Mouse (Mus musculus): ENCODE measurements around the gene Mta1. TPM values are rescaled to one million over a fixed set of nuclear protein-coding genes. Genes with fewer than 3 reads are reported as not detected.

The Mta1 gene
- polyA plus RNA-seq, 1 experiment from 2014 or later = 17.2 TPM

GRCm38 (mm10) chr12:113146112-113147057, 48.3 kb downstream of the Mta1 start, which contains the start of gene Crip1:
TSS of gene Crip1 (plus strand) at chr12:113146316.
- H3K9ac ChIP-seq (replicated peaks) = no peak within 1 kb of the TSS
- peak; percentile 18 for ATAC-seq
- H3K9me3 ChIP-seq = no peaks in the 10 kb centered on the region
- no peak within 1 kb of the TSS; the same call in 1 of the 2 replicates for H3K27ac ChIP-seq
- H3K4me2 ChIP-seq (replicated peaks) = peak within 1 kb of the TSS; percentile 38
- H3K4me1 ChIP-seq (replicated peaks) = peaks cover 42% of the 10 kb centered on the region
- peaks cover 25% of the 10 kb centered on the region for H3K36me3 ChIP-seq
- H3K27me3 ChIP-seq = peaks cover 18% of the 10 kb centered on the region
- WGBS = 8% methylated on average over 45 of the region's 45 CpGs
- H3K4me3 ChIP-seq (replicated peaks) = no peak within 1 kb of the TSS; the same call in 1 of the 2 replicates

DNA sequence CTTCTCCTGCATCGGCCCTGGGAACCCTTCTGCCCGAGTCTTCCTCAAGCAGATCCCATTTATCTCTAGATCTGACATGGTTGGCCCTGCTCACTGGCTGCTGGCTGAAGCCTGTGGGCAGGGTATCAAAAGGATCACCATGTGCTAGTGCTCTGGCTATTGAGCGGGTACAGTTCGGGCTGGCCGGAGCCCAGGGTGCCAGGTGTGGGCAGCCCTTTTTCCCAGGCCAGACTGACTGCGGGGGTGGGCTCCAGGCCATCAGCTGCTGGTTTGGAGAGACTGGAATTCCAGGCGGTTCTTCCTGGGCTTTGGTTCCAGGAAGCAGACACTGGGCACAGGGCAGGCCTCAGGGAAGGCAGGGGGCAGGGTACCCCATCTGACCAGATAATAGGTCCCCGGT, 49.4 kb downstream of the Mta1 start:
- no peaks in the 10 kb centered on the region for H3K9me3 ChIP-seq

GRCm38 (mm10) chr12:113148381-113149035, 50.4 kb downstream of the Mta1 start:
- H3K4me1 ChIP-seq (replicated peaks) = peaks cover 31% of the 10 kb centered on the region
- no peak overlapping the region for H3K4me3 ChIP-seq (replicated peaks)
- no peaks in the 10 kb centered on the region for H3K9me3 ChIP-seq
- no peak for ATAC-seq
- H3K9ac ChIP-seq (replicated peaks) = no peak overlapping the region
- 34% methylated on average over 16 of the region's 16 CpGs for WGBS
- no peak overlapping the region for H3K27ac ChIP-seq
- H3K36me3 ChIP-seq = peaks cover 23% of the 10 kb centered on the region
- no peak overlapping the region for H3K4me2 ChIP-seq (replicated peaks)
- peaks cover 39% of the 10 kb centered on the region for H3K27me3 ChIP-seq

More for the DNA sequence above, 49.4 kb downstream of the Mta1 start:
- 88% methylated on average over 8 of the region's 8 CpGs for WGBS
- H3K4me2 ChIP-seq (replicated peaks) = no peak overlapping the region
- no peak overlapping the region for H3K9ac ChIP-seq (replicated peaks)
- H3K4me1 ChIP-seq (replicated peaks) = peaks cover 42% of the 10 kb centered on the region
- no peak overlapping the region for H3K4me3 ChIP-seq (replicated peaks)
- no peak for ATAC-seq
- no peak overlapping the region for H3K27ac ChIP-seq
- peaks cover 29% of the 10 kb centered on the region for H3K27me3 ChIP-seq
- peaks cover 25% of the 10 kb centered on the region for H3K36me3 ChIP-seq

DNA sequence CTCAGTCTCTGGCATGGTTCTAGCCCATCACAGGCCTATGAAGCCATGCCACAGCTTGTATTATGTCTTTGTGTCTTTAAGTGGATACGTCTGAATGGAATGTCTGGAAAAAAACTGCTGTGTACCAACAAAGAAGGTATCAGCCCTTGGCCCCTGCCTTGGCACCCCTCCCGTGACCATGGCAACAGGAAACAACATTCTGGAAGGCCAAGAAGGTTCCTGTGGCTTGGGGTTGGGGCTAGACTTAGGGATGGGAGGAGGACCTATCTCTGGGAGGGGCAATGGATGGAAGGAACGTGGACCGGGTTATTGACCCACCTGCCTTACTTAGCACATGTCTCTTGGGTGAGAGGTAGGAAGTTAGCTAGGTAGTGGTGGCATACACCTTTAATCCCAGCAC, 51.3 kb downstream of the Mta1 start:
- Histone ChIP-seq H3K27me3 (peaks cover 47% of the 10 kb centered on the region), H3K9me3 (no peaks in the 10 kb centered on the region), H3K27ac (no peak overlapping the region), H3K4me1 (replicated peaks) (peaks cover 31% of the 10 kb centered on the region), H3K4me3 (replicated peaks) (no peak overlapping the region), H3K9ac (replicated peaks) (no peak overlapping the region), H3K4me2 (replicated peaks) (no peak overlapping the region), H3K36me3 (peaks cover 15% of the 10 kb centered on the region)
- WGBS = 55% methylated on average over 4 of the region's 4 CpGs
- ATAC-seq = no peak

DNA sequence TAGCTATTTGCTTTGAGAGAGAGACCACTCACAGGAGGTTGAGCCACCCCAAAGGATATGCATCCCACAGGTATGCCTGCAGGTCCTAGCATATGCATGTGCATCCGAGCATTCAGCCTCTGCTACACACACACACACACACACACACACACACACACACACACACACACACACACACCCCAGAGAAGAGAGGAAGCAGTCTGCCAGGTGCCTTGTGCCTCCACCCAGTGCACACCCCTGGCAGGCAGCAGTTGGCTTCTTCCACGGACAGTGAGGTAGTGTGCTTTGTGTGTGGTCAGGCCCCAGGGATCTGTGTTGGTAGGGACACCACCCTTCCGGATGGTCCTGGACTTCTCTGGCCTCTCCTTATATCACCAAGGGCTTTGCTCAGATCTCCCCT, 51.8 kb downstream of the Mta1 start:
- Histone ChIP-seq H3K4me1 (replicated peaks) (peaks cover 33% of the 10 kb centered on the region), H3K9ac (replicated peaks) (no peak overlapping the region), H3K27ac (no peak overlapping the region), H3K27me3 (peaks cover 49% of the 10 kb centered on the region), H3K4me2 (replicated peaks) (no peak overlapping the region), H3K4me3 (replicated peaks) (no peak overlapping the region), H3K9me3 (no peaks in the 10 kb centered on the region), H3K36me3 (peaks cover 10% of the 10 kb centered on the region)
- WGBS = 80% methylated on average over 3 of the region's 3 CpGs
- no peak for ATAC-seq

DNA sequence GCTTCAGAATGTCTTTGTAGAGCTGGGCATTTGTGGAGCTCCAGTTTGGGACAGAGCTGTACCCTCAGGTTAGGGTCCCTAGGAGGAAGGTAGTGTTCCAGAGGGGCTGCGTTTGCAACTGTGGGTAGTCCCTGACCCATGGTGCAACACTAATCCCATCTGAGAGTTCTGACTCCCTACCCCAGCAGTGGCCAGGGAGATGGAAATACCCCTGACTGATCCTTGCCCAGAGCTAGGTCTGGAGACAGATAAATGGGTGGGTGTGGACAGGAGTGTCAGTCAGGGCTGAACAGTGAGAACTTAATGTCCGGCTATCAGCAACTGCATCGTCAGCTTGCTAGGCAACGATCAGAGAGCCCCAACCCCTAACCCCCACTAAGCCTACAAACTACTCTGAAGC, 52.5 kb downstream of the Mta1 start:
- Histone ChIP-seq H3K9me3 (no peaks in the 10 kb centered on the region), H3K9ac (replicated peaks) (no peak overlapping the region), H3K4me1 (replicated peaks) (peaks cover 39% of the 10 kb centered on the region), H3K4me2 (replicated peaks) (no peak overlapping the region), H3K36me3 (peaks cover 3% of the 10 kb centered on the region; the same call in 1 of the 2 replicates), H3K4me3 (replicated peaks) (no peak overlapping the region), H3K27me3 (peaks cover 49% of the 10 kb centered on the region), H3K27ac (no peak overlapping the region)
- ATAC-seq = no peak
- 90% methylated on average over 4 of the region's 4 CpGs for WGBS

- Histone ChIP-seq H3K4me1 (replicated peaks) (peaks cover 40% of the 10 kb centered on the region), H3K4me3 (replicated peaks) (no peak overlapping the region), H3K9ac (replicated peaks) (no peak overlapping the region), H3K36me3 (no peaks in the 10 kb centered on the region), H3K27me3 (peaks cover 49% of the 10 kb centered on the region), H3K27ac (no peak overlapping the region), H3K4me2 (replicated peaks) (no peak overlapping the region; the same call in 1 of the 2 replicates), H3K9me3 (no peaks in the 10 kb centered on the region)
- WGBS = 77% methylated on average over 8 of the region's 8 CpGs
- ATAC-seq = no peak
These were observed 53.0 kb downstream of the Mta1 start for GRCm38 (mm10) chr12:113151046-113151445.

- ATAC-seq = no peak
- Histone ChIP-seq H3K36me3 (no peaks in the 10 kb centered on the region), H3K27ac (no peak overlapping the region), H3K9me3 (no peaks in the 10 kb centered on the region), H3K27me3 (peaks cover 49% of the 10 kb centered on the region), H3K9ac (replicated peaks) (peak overlapping the region; percentile 52), H3K4me1 (replicated peaks) (peaks cover 38% of the 10 kb centered on the region), H3K4me3 (replicated peaks) (peak overlapping the region; percentile 39), H3K4me2 (replicated peaks) (peak overlapping the region; percentile 62)
- WGBS = 1% methylated on average over 36 of the region's 36 CpGs
These were observed 53.7 kb downstream of the Mta1 start for GRCm38 (mm10) chr12:113151661-113152271.

DNA sequence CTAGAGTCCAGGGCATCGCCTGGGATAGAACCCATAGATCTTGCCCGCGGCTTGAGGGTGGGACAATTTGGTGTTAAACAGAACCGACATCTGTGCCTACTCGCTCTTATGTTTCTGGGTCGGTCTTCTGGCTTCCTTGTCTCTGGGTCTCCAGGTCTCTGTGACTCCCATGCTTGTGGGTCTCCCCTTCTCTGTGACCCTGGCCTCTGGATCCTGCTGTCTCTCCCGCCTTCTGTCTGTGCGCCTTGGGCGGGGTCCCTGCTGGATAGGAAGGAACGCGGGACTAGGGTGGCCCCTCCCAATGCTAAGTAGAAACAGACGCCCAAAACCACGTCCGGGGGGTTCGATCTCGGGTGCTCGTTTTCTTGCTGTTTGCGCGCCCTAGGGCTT, 54.2 kb downstream of the Mta1 start:
- ATAC-seq = no peak
- Histone ChIP-seq H3K36me3 (no peaks in the 10 kb centered on the region), H3K4me1 (replicated peaks) (peaks cover 43% of the 10 kb centered on the region), H3K4me2 (replicated peaks) (peak overlapping the region; percentile 62), H3K4me3 (replicated peaks) (peak overlapping the region; percentile 39), H3K27ac (no peak overlapping the region), H3K27me3 (peaks cover 49% of the 10 kb centered on the region), H3K9me3 (no peaks in the 10 kb centered on the region), H3K9ac (replicated peaks) (peak overlapping the region; percentile 52)
- WGBS = 28% methylated on average over 19 of the region's 19 CpGs

- 79% methylated on average over 6 of the region's 6 CpGs for WGBS
- H3K9me3 ChIP-seq = no peaks in the 10 kb centered on the region
- ATAC-seq = no peak
- peaks cover 49% of the 10 kb centered on the region for H3K27me3 ChIP-seq
- H3K9ac ChIP-seq (replicated peaks) = no peak overlapping the region
- H3K4me1 ChIP-seq (replicated peaks) = peaks cover 42% of the 10 kb centered on the region
- no peak overlapping the region for H3K4me3 ChIP-seq (replicated peaks)
- no peak overlapping the region for H3K4me2 ChIP-seq (replicated peaks)
- H3K27ac ChIP-seq = no peak overlapping the region
- no peaks in the 10 kb centered on the region for H3K36me3 ChIP-seq
These were observed 55.0 kb downstream of the Mta1 start for GRCm38 (mm10) chr12:113152991-113153525.

DNA sequence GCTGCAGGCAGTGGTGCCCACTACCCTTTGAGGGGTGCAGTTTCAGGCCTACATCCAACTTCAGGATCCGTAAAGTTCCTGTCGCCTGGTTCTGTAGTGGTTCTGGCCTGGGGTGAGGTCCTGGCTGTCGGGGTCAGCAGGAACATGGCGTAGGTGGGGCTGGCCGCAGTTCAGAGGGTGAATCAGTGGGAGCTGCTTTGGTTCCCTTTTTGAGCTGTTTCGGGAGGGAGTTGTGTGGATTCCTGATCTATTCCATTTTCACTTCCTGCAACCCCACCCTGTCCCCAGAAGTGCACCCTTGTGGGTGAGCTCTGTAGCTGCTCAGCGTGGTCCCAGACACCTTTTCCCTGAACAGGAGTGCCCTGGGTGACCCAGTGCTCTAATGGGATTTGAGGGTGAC, 55.9 kb downstream of the Mta1 start:
- no peak overlapping the region for H3K4me2 ChIP-seq (replicated peaks)
- no peaks in the 10 kb centered on the region for H3K36me3 ChIP-seq
- no peak for ATAC-seq
- no peaks in the 10 kb centered on the region for H3K9me3 ChIP-seq
- no peak overlapping the region for H3K9ac ChIP-seq (replicated peaks)
- no peak overlapping the region for H3K4me3 ChIP-seq (replicated peaks)
- no peak overlapping the region for H3K27ac ChIP-seq
- WGBS = 91% methylated on average over 7 of the region's 7 CpGs
- peaks cover 44% of the 10 kb centered on the region for H3K27me3 ChIP-seq
- H3K4me1 ChIP-seq (replicated peaks) = peaks cover 33% of the 10 kb centered on the region

DNA sequence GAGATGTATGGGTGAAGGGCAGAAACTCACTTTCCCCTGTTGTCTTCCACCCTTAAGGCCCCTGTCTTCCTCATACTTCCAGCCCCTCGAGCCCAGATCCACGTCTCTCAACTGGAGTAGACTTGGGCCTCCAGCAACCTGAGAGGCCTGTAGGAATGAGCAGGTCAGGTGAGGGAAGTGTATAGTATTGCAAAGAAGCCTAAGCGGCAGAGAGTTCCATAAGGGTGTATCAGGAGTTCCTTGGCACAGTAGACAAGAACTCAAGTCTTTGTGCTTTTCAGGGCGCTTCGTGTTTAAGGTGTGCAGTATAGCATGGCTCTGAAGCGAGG, 56.6 kb downstream of the Mta1 start:
- Histone ChIP-seq H3K27ac (no peak overlapping the region), H3K9ac (replicated peaks) (no peak overlapping the region), H3K27me3 (peaks cover 44% of the 10 kb centered on the region)

More for the DNA sequence above, 56.6 kb downstream of the Mta1 start:
- Histone ChIP-seq H3K4me3 (replicated peaks) (peak overlapping the region; percentile 62; the same call in 1 of the 2 replicates), H3K4me1 (replicated peaks) (peaks cover 33% of the 10 kb centered on the region), H3K36me3 (no peaks in the 10 kb centered on the region), H3K9me3 (no peaks in the 10 kb centered on the region), H3K4me2 (replicated peaks) (peak overlapping the region; percentile 91)
- ATAC-seq = no peak
- 83% methylated on average over 6 of the region's 6 CpGs for WGBS

Data from midbrain, embryonic 13.5 days (tissue).